Mouse (Mus musculus): Measurements from ENCODE around the gene Defb41.
"Not testable (repeated sequence)": the region's sequence is repeated elsewhere in the genome, so short reads cannot be mapped to it uniquely, and the experiment has no call there.

Gene Defb41

GRCm38 (mm10) chr1:18265038-18265437 is at the start of gene Defb41:
Gene Defb41 (minus strand): TSS chr1:18265138.
- DNase-seq (ENCODE audit: low spot score in 2 of 2): no peak

GRCm38 (mm10) chr1:18308474-18308829 is 43.5 kb upstream of the Defb41 start:
- no peak for DNase-seq (ENCODE audit: low spot score in 2 of 2)

- no peak for DNase-seq (ENCODE audit: low spot score in 2 of 2)
Observed at GRCm38 (mm10) chr1:18307545-18308473, 42.9 kb upstream of the Defb41 start.

- DNase-seq (ENCODE audit: low spot score in 2 of 2): no peak
Observed at GRCm38 (mm10) chr1:18292515-18292914, 27.6 kb upstream of the Defb41 start.

- no peak for DNase-seq (ENCODE audit: low spot score in 2 of 2)
Observed at GRCm38 (mm10) chr1:18288860-18289259, 23.9 kb upstream of the Defb41 start.

GRCm38 (mm10) chr1:18287371-18287770 is 22.4 kb upstream of the Defb41 start:
- no peak for DNase-seq (ENCODE audit: low spot score in 2 of 2)

GRCm38 (mm10) chr1:18271095-18271494 is 6.2 kb upstream of the Defb41 start:
- DNase-seq (ENCODE audit: low spot score in 2 of 2): no peak

- no peak for DNase-seq (ENCODE audit: low spot score in 2 of 2)
Observed at GRCm38 (mm10) chr1:18268845-18269244, 3.9 kb upstream of the Defb41 start.

- not testable (repeated sequence) for DNase-seq (ENCODE audit: low spot score in 2 of 2)
Observed at GRCm38 (mm10) chr1:18245801-18246580, 18.9 kb downstream of the Defb41 start.

- DNase-seq (ENCODE audit: low spot score in 2 of 2): no peak
Observed at GRCm38 (mm10) chr1:18237343-18237742, 27.6 kb downstream of the Defb41 start, which contains the start of gene Defb18. Gene Defb18 (minus strand): TSS chr1:18237443.

- DNase-seq (ENCODE audit: low spot score in 2 of 2): no peak
Observed at GRCm38 (mm10) chr1:18223385-18223945, 41.5 kb downstream of the Defb41 start.
